Mouse (Mus musculus) neural tube, embryonic 15.5 days (tissue): ENCODE results near the gene Ttn. TPM values are rescaled to one million over a fixed set of nuclear protein-coding genes. Genes with fewer than 3 reads are reported as not detected.

Experiments
- ATAC-seq: fragments of 200-750 bp; cut with Nextera tagmentation; 2 replicates; pipeline ENCODE4 v1.8.0; 2017; ENCODE audit warnings: mild to moderate bottlenecking, moderate TSS enrichment, moderate library complexity; ENCODE audit not compliant: low FRiP score
- H3K27ac ChIP-seq: fragments of 300-500 bp; sonication (generic); replicated peaks from 2 replicates; pipeline ENCODE4 v1.5.1; 2015; ENCODE audit warnings: mild to moderate bottlenecking, inconsistent platforms
- H3K27me3 ChIP-seq: fragments of 300-500 bp; sonication (generic); replicated peaks from 2 replicates; pipeline ENCODE4 v1.6.1; 2015; ENCODE audit warnings: inconsistent platforms
- H3K36me3 ChIP-seq: fragments of 300-500 bp; sonication (generic); 2 replicates; pipeline ENCODE4 v1.6.1; 2015; ENCODE audit warnings: inconsistent platforms
- H3K4me1 ChIP-seq: fragments of 300-500 bp; sonication (generic); 2 replicates; pipeline ENCODE4 v1.6.1; 2015; ENCODE audit warnings: inconsistent platforms
- H3K4me2 ChIP-seq: fragments of 300-500 bp; sonication (generic); 2 replicates; pipeline ENCODE4 v1.6.1; 2015; ENCODE audit warnings: inconsistent platforms, mild to moderate bottlenecking, moderate library complexity
- H3K4me3 ChIP-seq: fragments of 300-500 bp; sonication (generic); replicated peaks from 2 replicates; pipeline ENCODE4 v1.5.1; 2015; ENCODE audit warnings: mild to moderate bottlenecking, inconsistent platforms
- H3K9ac ChIP-seq: fragments of 300-500 bp; sonication (generic); replicated peaks from 2 replicates; pipeline ENCODE4 v1.6.1; 2015; ENCODE audit warnings: mild to moderate bottlenecking, inconsistent platforms
- H3K9me3 ChIP-seq: fragments of 300-500 bp; sonication (generic); replicated peaks from 2 replicates; pipeline ENCODE4 v1.6.1; 2016; ENCODE audit warnings: inconsistent platforms
- WGBS: fragments of 180-500 bp; shearing (Covaris S2); methylation state at CpG from one replicate; pipeline ENCODE4 v1.1.7; 2015; ENCODE audit warnings: mixed read lengths; 5-methylcytosine and 5-hydroxymethylcytosine counted together
- polyA plus RNA-seq: library from polyadenylated mRNA; unstranded; fragments of >200 nt; fragmentation: Nextera tagmentation; extraction: Ambion mirVana; gene quantifications from 2 replicates; pipeline ENCODE4 v1.2.1, GENCODE M21; 2015

Ttn gene
- polyA plus RNA-seq, 1 experiment from 2014 or later, result 14.1 TPM

DNA sequence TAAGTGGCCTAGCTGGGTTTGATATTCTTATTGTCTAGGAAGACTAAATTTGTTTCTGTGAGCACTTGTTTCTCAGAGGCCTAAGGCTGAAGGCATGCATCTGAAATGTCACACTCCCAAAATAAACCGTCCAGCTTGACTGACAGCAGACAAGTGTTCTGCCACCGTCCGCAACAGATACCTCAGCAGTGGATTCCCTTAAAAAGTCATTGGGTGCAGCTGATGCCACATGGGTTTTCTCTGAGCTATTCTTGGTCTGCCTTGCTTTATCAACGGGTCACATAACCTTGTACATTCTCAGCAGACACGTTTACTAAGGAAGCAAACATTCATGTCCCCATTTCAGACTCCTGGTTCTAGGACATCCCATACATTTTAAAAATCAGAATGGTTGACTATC is 630 bp downstream of the Ttn start:
- Histone ChIP-seq H3K9ac (no peak overlapping the region), H3K27me3 (no peaks in the 10 kb centered on the region), H3K4me2 (no peak overlapping the region), H3K36me3 (no peaks in the 10 kb centered on the region), H3K4me3 (no peak overlapping the region), H3K9me3 (no peaks in the 10 kb centered on the region), H3K27ac (no peak overlapping the region), H3K4me1 (no peaks in the 10 kb centered on the region)
- WGBS, result 84% methylated on average over 5 of the region's 5 CpGs
- ATAC-seq, result no peak

DNA sequence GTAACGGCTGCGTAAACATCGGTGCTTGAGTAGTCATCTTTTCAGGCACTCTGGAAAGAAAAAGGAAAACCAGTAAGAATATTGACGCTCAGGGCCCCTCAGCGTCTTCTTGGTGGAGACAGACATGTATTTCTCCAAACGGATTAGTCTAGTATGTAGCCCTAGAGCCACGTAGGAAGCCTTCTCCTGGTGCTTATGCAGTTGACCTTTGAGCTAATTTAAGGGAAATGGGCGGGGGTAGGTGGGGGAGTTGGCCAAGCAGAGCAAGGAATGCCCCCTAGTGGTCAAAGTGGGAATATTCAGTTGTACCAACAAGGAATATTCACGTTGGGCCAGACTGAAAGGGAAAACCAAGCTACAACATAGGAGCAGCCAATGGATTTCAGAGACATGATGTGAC is 2.2 kb downstream of the Ttn start:
- H3K4me2 ChIP-seq, result no peak overlapping the region
- no peak for ATAC-seq
- H3K4me3 ChIP-seq, result no peak overlapping the region
- H3K27me3 ChIP-seq, result no peaks in the 10 kb centered on the region
- H3K27ac ChIP-seq, result no peak overlapping the region
- no peaks in the 10 kb centered on the region for H3K4me1 ChIP-seq
- no peaks in the 10 kb centered on the region for H3K9me3 ChIP-seq
- no peaks in the 10 kb centered on the region for H3K36me3 ChIP-seq
- 57% methylated on average over 9 of the region's 9 CpGs for WGBS
- H3K9ac ChIP-seq, result no peak overlapping the region

DNA sequence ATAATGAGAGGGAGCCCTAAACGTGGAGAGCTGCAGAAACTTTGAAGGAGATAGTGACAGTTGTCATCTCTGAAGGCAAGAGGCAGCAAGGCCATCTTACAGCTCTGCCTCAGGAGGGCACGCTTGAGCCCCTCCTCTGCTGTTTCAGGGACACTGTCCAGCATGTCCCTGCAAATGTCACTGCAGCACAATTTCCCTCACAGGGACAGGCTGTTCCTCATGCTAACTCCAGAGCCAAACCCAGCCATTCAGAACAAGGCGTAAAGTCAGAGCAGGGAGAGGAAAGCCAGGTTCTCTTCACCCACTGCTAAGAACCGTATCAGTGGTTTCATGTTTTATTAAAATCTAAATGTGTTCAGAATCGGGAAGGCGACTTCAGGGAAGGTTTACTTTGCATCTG is 4.7 kb downstream of the Ttn start:
- H3K4me2 ChIP-seq, result no peak overlapping the region
- no peak overlapping the region for H3K27ac ChIP-seq
- H3K4me3 ChIP-seq, result no peak overlapping the region
- ATAC-seq, result no peak
- no peaks in the 10 kb centered on the region for H3K27me3 ChIP-seq
- WGBS, result 85% methylated on average over 6 of the region's 6 CpGs
- no peaks in the 10 kb centered on the region for H3K4me1 ChIP-seq
- H3K9me3 ChIP-seq, result no peaks in the 10 kb centered on the region
- H3K36me3 ChIP-seq, result no peaks in the 10 kb centered on the region
- no peak overlapping the region for H3K9ac ChIP-seq

DNA sequence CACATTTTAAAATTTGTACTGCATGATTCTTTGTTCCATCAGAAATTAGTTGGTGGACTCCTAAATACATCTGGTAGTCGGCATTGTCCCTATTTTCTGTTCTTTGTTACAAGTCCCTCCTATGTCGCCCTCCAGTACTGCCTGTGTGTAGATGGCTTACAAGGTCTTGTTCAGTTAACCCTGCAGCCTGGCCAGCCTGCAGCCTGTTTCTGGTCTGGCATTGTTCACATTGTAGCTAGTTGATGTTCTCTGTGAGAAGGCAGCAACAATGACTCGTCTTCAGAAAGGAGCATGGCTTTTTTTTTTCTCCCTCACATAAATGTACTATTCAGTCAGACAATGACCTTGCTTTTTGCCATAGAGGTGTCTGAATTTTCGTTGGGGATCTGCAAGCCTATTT is 10.3 kb downstream of the Ttn start:
- H3K4me3 ChIP-seq, result no peak overlapping the region
- no peaks in the 10 kb centered on the region for H3K36me3 ChIP-seq
- no peaks in the 10 kb centered on the region for H3K9me3 ChIP-seq
- H3K27me3 ChIP-seq, result peaks cover 4% of the 10 kb centered on the region; the same call in 1 of the 2 replicates
- no peak overlapping the region for H3K27ac ChIP-seq
- WGBS, result 55% methylated on average over 4 of the region's 4 CpGs
- 0 out of 2 replicates have a peak, but pooled peaks cover 6% of the 10 kb centered on the region for H3K4me1 ChIP-seq
- H3K9ac ChIP-seq, result no peak overlapping the region
- ATAC-seq, result no peak
- no peak overlapping the region for H3K4me2 ChIP-seq

DNA sequence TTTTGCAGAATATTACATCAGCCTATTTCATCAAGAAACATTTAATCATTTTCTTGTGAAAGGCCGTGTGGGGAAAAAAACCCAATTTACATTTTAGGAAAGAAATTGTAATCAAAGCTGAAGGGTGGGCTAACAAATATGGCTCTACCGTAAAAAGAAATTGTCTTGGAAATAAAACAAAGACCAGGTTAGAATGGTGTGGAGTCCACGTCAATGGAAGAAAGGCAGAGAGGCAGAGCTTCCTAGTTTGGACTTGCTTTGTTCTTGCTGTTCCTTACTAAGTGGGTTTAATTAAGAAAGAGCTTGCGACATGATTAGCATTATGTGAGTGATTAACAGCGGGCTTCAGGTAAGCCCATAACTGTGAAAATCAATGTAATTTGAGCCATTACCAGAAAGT is 11.3 kb downstream of the Ttn start:
- Histone ChIP-seq H3K4me1 (0 out of 2 replicates have a peak, but pooled peaks cover 6% of the 10 kb centered on the region), H3K9me3 (no peaks in the 10 kb centered on the region), H3K36me3 (no peaks in the 10 kb centered on the region), H3K27me3 (peaks cover 4% of the 10 kb centered on the region; the same call in 1 of the 2 replicates), H3K4me2 (no peak overlapping the region), H3K4me3 (no peak overlapping the region), H3K9ac (no peak overlapping the region), H3K27ac (no peak overlapping the region)
- 53% methylated on average over 5 of the region's 5 CpGs for WGBS
- 0 out of 2 replicates have a peak, but pooled peaks have one; percentile 50 for ATAC-seq

DNA sequence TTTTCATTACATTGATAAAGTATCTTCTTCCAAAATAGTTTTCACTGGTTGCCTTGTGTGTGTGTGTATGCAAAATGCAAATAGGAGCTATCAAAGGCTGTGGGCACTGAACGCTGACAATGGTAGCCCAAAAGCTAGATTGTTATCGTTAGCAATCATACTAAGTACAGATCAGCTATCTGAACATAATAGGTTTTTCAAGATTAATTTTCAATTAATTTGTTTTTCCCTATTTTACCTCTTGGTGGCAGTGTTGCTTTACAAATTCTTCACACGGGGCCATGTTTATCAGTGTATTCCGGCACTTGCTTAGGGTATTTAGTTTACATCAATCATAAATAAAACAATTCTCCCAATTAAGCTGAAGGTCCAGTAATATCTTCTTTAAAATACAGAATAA is 11.7 kb downstream of the Ttn start:
- peaks cover 4% of the 10 kb centered on the region; the same call in 1 of the 2 replicates for H3K27me3 ChIP-seq
- ATAC-seq, result peak; percentile 72
- 21% methylated on average over 4 of the region's 4 CpGs for whole genome bisulfite sequencing
- H3K36me3 ChIP-seq, result no peaks in the 10 kb centered on the region
- no peaks in the 10 kb centered on the region for H3K9me3 ChIP-seq
- no peak overlapping the region for H3K27ac ChIP-seq
- no peak overlapping the region for H3K4me3 ChIP-seq
- no peak overlapping the region for H3K4me2 ChIP-seq
- H3K4me1 ChIP-seq, result 0 out of 2 replicates have a peak, but pooled peaks cover 6% of the 10 kb centered on the region
- no peak overlapping the region for H3K9ac ChIP-seq

DNA sequence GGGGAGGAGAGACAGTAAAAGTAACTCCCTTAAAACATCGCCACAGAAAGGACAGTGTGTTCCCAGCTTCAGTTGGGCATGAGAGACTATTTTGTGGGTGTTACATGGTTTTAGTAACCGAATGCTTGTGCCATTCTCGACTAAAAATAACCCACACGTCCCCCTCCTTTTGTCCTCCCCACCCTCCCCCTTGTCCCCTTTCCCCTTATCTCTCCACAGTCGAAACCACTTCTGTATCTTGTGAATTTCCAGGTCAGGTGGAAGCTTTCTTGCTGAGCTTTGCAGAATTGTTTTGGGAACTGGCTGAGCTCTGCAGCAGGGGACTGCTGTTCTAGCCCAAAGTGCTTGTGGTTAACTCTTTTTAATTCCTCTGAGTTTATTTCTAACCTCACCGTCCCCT is 12.1 kb downstream of the Ttn start:
- Histone ChIP-seq H3K4me3 (no peak overlapping the region), H3K4me2 (no peak overlapping the region), H3K4me1 (0 out of 2 replicates have a peak, but pooled peaks cover 6% of the 10 kb centered on the region), H3K9me3 (no peaks in the 10 kb centered on the region), H3K27ac (no peak overlapping the region), H3K9ac (no peak overlapping the region), H3K27me3 (peaks cover 4% of the 10 kb centered on the region; the same call in 1 of the 2 replicates), H3K36me3 (no peaks in the 10 kb centered on the region)
- ATAC-seq, result no peak
- 74% methylated on average over 6 of the region's 6 CpGs for WGBS

DNA sequence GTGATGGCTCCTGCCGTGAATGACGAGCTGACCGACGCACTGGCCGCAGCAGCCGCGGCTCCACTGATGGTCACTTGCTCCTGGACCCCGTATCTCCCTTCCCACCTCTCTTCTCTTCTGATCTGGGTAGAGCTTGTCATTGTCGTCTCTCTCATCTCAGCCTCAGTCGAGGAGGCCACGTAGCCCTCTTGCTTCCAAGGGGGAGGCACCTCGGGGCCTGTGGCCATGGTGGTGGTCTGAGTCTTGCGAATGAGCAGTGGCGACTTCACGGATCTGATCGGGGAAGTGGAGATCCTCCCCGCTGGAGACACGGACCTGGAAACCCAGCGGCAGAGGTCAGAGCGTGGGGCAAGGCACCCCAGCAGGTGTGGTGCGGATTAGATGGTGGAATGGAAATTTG is 12.7 kb downstream of the Ttn start:
- 83% methylated on average over 21 of the region's 21 CpGs for WGBS
- no peak overlapping the region for H3K4me2 ChIP-seq
- H3K9ac ChIP-seq, result no peak overlapping the region
- no peaks in the 10 kb centered on the region for H3K36me3 ChIP-seq
- no peak overlapping the region for H3K27ac ChIP-seq
- H3K9me3 ChIP-seq, result no peaks in the 10 kb centered on the region
- 0 out of 2 replicates have a peak, but pooled peaks cover 6% of the 10 kb centered on the region for H3K4me1 ChIP-seq
- H3K4me3 ChIP-seq, result no peak overlapping the region
- no peak for ATAC-seq
- peaks cover 4% of the 10 kb centered on the region; the same call in 1 of the 2 replicates for H3K27me3 ChIP-seq

DNA sequence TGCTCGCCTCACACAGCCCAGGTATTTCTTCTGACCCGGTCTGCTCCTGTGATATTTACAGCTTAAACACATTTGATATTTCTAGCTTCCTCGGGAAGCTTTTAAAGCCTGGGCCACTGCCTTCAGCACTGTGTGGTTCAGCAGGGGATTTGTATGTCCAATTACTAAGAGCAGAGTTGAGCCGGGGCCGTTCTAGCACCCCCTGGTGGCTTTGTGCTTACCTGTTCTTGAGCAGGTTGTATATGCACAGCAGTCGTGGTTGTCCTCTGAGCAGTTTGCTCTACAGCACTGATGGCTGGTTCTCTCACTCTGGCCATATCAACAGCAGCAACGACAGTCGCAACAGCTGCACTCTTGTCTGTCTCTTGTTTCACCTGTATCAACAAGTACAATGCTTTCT is 13.4 kb downstream of the Ttn start:
- H3K9ac ChIP-seq, result no peak overlapping the region
- 31% methylated on average over 8 of the region's 8 CpGs for WGBS

DNA sequence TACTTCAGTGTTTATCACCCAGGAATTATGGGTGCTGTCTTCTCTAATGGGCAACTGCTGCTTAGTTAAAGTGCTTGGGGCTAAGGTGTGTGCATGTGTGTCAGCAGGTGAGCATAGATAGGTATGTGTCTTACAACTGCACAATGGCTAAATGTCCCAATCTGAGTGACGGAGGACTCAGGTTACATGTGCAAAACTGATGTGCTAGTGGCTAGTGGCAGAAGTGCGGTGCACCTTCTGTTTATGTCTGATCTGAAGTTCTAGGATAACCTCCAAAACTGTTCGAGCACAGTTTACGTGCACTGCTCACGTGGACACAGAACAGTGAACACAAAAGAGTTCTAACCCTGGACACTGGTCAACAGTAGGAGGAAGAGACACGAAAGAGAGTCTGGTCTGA is 15.8 kb downstream of the Ttn start:
- no peak for ATAC-seq
- Histone ChIP-seq H3K27me3 (peaks cover 4% of the 10 kb centered on the region; the same call in 1 of the 2 replicates), H3K27ac (no peak overlapping the region), H3K4me1 (0 out of 2 replicates have a peak, but pooled peaks cover 5% of the 10 kb centered on the region), H3K9me3 (no peaks in the 10 kb centered on the region), H3K9ac (no peak overlapping the region), H3K36me3 (no peaks in the 10 kb centered on the region), H3K4me3 (no peak overlapping the region), H3K4me2 (no peak overlapping the region)
- WGBS, result 88% methylated on average over 6 of the region's 6 CpGs

More for the DNA sequence above, 13.4 kb downstream of the Ttn start:
- no peak overlapping the region for H3K4me2 ChIP-seq
- peaks cover 4% of the 10 kb centered on the region; the same call in 1 of the 2 replicates for H3K27me3 ChIP-seq
- no peak overlapping the region for H3K27ac ChIP-seq
- peak; percentile 80 for ATAC-seq
- H3K36me3 ChIP-seq, result no peaks in the 10 kb centered on the region
- H3K4me1 ChIP-seq, result 0 out of 2 replicates have a peak, but pooled peaks cover 6% of the 10 kb centered on the region
- no peaks in the 10 kb centered on the region for H3K9me3 ChIP-seq
- no peak overlapping the region for H3K4me3 ChIP-seq

DNA sequence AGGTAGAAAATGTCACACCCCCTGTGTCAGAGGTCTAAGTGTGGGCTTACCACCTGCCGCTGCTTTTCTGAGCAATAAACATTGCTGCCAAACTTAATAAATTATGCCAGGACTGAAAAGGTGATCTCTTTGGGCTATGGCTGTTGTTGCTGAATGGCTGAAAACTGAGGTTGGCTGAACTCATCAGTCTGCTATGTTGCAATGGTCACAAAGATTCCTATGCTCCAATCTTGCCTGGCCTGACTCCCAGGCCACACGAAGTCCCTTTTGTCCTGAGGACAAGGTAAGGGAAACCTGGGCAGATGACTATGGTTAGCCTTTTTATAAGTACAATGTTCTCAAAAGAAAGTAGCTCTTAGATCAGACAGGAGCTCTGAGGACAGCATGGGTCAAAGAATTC is 16.3 kb downstream of the Ttn start:
- no peaks in the 10 kb centered on the region for H3K4me1 ChIP-seq
- H3K9me3 ChIP-seq, result no peaks in the 10 kb centered on the region
- WGBS, result 87% methylated on average over 2 of the region's 2 CpGs
- no peak overlapping the region for H3K27ac ChIP-seq
- no peak overlapping the region for H3K4me3 ChIP-seq
- H3K9ac ChIP-seq, result no peak overlapping the region
- H3K4me2 ChIP-seq, result no peak overlapping the region
- H3K36me3 ChIP-seq, result no peaks in the 10 kb centered on the region
- ATAC-seq, result no peak
- peaks cover 4% of the 10 kb centered on the region; the same call in 1 of the 2 replicates for H3K27me3 ChIP-seq

DNA sequence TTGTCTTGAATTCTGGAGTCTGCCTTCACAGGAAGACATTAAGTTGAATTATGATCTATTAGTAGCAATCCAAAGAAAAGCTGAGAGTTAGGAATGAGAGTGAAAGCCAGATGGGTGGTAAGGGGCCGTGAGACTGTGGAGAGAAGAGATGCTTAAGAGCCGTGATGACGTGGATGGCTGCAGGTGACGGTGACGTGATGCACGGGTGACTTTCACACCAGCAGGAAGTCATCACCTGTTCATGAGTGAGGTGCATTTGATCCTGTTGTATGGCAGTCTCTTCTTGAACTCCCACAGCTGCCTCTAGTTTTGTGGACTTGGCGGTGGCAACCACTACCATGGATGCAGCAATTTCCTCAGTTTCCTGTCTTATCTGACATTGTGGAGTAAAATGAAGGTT is 16.8 kb downstream of the Ttn start:
- no peak overlapping the region for H3K27ac ChIP-seq
- no peak for ATAC-seq
- 86% methylated on average over 7 of the region's 7 CpGs for WGBS
- H3K9ac ChIP-seq, result no peak overlapping the region
- H3K36me3 ChIP-seq, result no peaks in the 10 kb centered on the region
- H3K9me3 ChIP-seq, result no peaks in the 10 kb centered on the region
- no peak overlapping the region for H3K4me2 ChIP-seq
- H3K27me3 ChIP-seq, result peaks cover 4% of the 10 kb centered on the region; the same call in 1 of the 2 replicates
- no peaks in the 10 kb centered on the region for H3K4me1 ChIP-seq
- no peak overlapping the region for H3K4me3 ChIP-seq
